Mouse (Mus musculus) ES-E14 (cell line): ENCODE data around the gene Mycl. TPM values are rescaled to one million over a fixed set of nuclear protein-coding genes. Genes with fewer than 3 reads are reported as not detected.
"Not testable (repeated sequence)": the region's sequence is repeated elsewhere in the genome, so short reads cannot be mapped to it uniquely, and the experiment has no call there.

ENCODE experiments used
- DNase-seq: peaks from one replicate; pipeline ENCODE4 v3.0.0-alpha.2; 2013; ENCODE audit warnings: low read depth, low spot score
- H3K27ac ChIP-seq: 2 replicates; pipeline ENCODE4 v1.5.1; 2012; ENCODE audit warnings: low read depth, mild to moderate bottlenecking, low read length, moderate library complexity, mixed read lengths; ENCODE audit not compliant: poor library complexity, insufficient read depth, severe bottlenecking
- H3K36me3 ChIP-seq: 2 replicates; pipeline ENCODE4 v1.6.1; 2012; ENCODE audit warnings: mild to moderate bottlenecking, low read length, moderate library complexity, mixed read lengths; ENCODE audit not compliant: control insufficient read depth, poor library complexity, insufficient read depth, severe bottlenecking
- H3K4me1 ChIP-seq, 2 experiments: fragments of 150-350 bp in 1 of 2; sonication (generic) in 1 of 2; 2 replicates each; pipeline ENCODE4 v1.6.1; 2012; ENCODE audit warnings: low read length in 2 of 2, mild to moderate bottlenecking in 1 of 2, mixed read lengths in 1 of 2; ENCODE audit not compliant: control insufficient read depth in 2 of 2, insufficient read depth in 2 of 2, poor library complexity in 1 of 2
- H3K4me3 ChIP-seq, 2 experiments: fragments of 150-350 bp in 1 of 2; sonication (generic) in 1 of 2; 2 replicates each; pipeline ENCODE4 v1.5.1; 2012; ENCODE audit warnings: low read length in 2 of 2, low read depth in 1 of 2, mild to moderate bottlenecking in 1 of 2, mixed read lengths in 1 of 2; ENCODE audit not compliant: insufficient read depth in 1 of 2, poor library complexity in 1 of 2, severe bottlenecking in 1 of 2
- H3K9ac ChIP-seq: 2 replicates; pipeline ENCODE4 v1.6.1; 2012; ENCODE audit warnings: low read depth, mild to moderate bottlenecking, low read length, mixed read lengths; ENCODE audit not compliant: poor library complexity, insufficient read depth, severe bottlenecking
- H3K9me3 ChIP-seq: fragments of 150-350 bp; sonication (generic); 2 replicates; pipeline ENCODE4 v1.6.1; 2012; ENCODE audit warnings: low read depth, mild to moderate bottlenecking, low read length; ENCODE audit not compliant: control insufficient read depth, insufficient read depth
- CHD2 ChIP-seq: IDR thresholded peaks from 2 replicates; pipeline ENCODE4 v1.6.1; 2014; ENCODE audit warnings: mild to moderate bottlenecking, low read depth, low read length, inconsistent platforms
- HCFC1 ChIP-seq: IDR thresholded peaks from 2 replicates; pipeline ENCODE4 v1.6.1; 2012; ENCODE audit warnings: low read length, inconsistent platforms, borderline replicate concordance; ENCODE audit not compliant: insufficient read depth
- MAFK ChIP-seq: IDR thresholded peaks from 2 replicates; pipeline ENCODE4 v1.6.1; 2014; ENCODE audit warnings: mild to moderate bottlenecking, low read depth, low read length, inconsistent platforms; ENCODE audit not compliant: insufficient read depth
- ZC3H11A ChIP-seq: IDR thresholded peaks from 2 replicates; pipeline ENCODE4 v1.6.1; 2012; ENCODE audit warnings: low read depth, mild to moderate bottlenecking, inconsistent platforms, low read length, borderline replicate concordance
- ZNF384 ChIP-seq: IDR thresholded peaks from 2 replicates; pipeline ENCODE4 v1.6.1; 2012; ENCODE audit warnings: low read depth, low read length, inconsistent platforms
- in situ Hi-C, 2 experiments: fragments of 600-800 bp; cut with MboI; formaldehyde crosslinking; loops; one replicate each; pipeline ENCODE4 v1.15.1; 2025; ENCODE audit warnings: low sequenced_read_pairs in 2 of 2, inconsistent platforms in 1 of 2; ENCODE audit not compliant: unreplicated experiment in 2 of 2
- total RNA-seq: library from RNA; depleted of rRNA; stranded (reverse); fragments of 300-350 nt; gene quantifications from 2 replicates; pipeline ENCODE4 v1.2.3, GENCODE M21; 2012

Gene Mycl
- total RNA-seq, 1 experiment = 7.3 TPM

GRCm38 (mm10) chr4:123000617-123001342 is 5.3 kb downstream of the Mycl start:
- in situ Hi-C loops = no loop called here
- Histone ChIP-seq H3K4me1 (peaks cover 12 to 33% of the 10 kb centered on the region in 2 experiments), H3K36me3 (no peaks in the 10 kb centered on the region; the same call in 1 of the 2 replicates), H3K27ac (no peak overlapping the region), H3K9ac (no peak overlapping the region), H3K4me3 (0 out of 4 replicates have a peak overlapping the region, but pooled peaks of 1 of the 2 experiments have one; percentile 7), H3K9me3 (no peaks in the 10 kb centered on the region)
- no peak for DNase-seq
- no peak for TF ChIP-seq ZNF384

GRCm38 (mm10) chr4:123005054-123005966 is 9.9 kb downstream of the Mycl start:
- Histone ChIP-seq H3K4me1 (peaks cover 7 to 21% of the 10 kb centered on the region in 2 experiments), H3K9me3 (no peaks in the 10 kb centered on the region), H3K36me3 (no peaks in the 10 kb centered on the region), H3K27ac (no peak overlapping the region), H3K9ac (no peak overlapping the region), H3K4me3 (no peak overlapping the region)
- in situ Hi-C loops = no loop called here
- no peak for TF ChIP-seq CHD2
- no peak for TF ChIP-seq HCFC1
- TF ChIP-seq ZC3H11A = no peak
- TF ChIP-seq MAFK = no peak
- no peak for TF ChIP-seq ZNF384
- no peak for DNase-seq

GRCm38 (mm10) chr4:123012501-123012900 is 17.0 kb downstream of the Mycl start:
- DNase-seq, H3K36me3 ChIP-seq, H3K9me3 ChIP-seq, H3K27ac ChIP-seq, in situ Hi-C loops, H3K4me3 ChIP-seq, H3K9ac ChIP-seq: not testable (repeated sequence)
- peaks cover 6 to 17% of the 10 kb centered on the region in 2 experiments for H3K4me1 ChIP-seq

- H3K4me1 ChIP-seq = peaks cover 9 to 19% of the 10 kb centered on the region in 2 experiments
- in situ Hi-C loops = no loop called here
- TF ChIP-seq ZC3H11A (no peak), CHD2 (no peak), ZNF384 (no peak), HCFC1 (no peak), MAFK (no peak)
- H3K9ac ChIP-seq = no peak overlapping the region
- no peak overlapping the region for H3K4me3 ChIP-seq
- H3K9me3 ChIP-seq = no peaks in the 10 kb centered on the region
- DNase-seq = no peak
- no peak overlapping the region; the same call in 1 of the 2 replicates for H3K27ac ChIP-seq
- no peaks in the 10 kb centered on the region; the same call in 1 of the 2 replicates for H3K36me3 ChIP-seq
Measured at GRCm38 (mm10) chr4:123013346-123013945, 18.0 kb downstream of the Mycl start.
